Mouse (Mus musculus) embryonic facial prominence, embryonic 14.5 days (tissue): ENCODE measurements around the gene S1pr5. TPM values are rescaled to one million over a fixed set of nuclear protein-coding genes. Genes with fewer than 3 reads are reported as not detected.

Experiments
- ATAC-seq: fragments of 200-750 bp; cut with Nextera tagmentation; 2 replicates; pipeline ENCODE4 v1.8.0; 2017; ENCODE audit warnings: low read depth, moderate number of reproducible peaks, moderate TSS enrichment
- DNase-seq: peaks from one replicate; pipeline ENCODE4 v3.0.0-alpha.2; 2015; ENCODE audit warnings: low spot score
- H3K27ac ChIP-seq: fragments of 300-500 bp; sonication (generic); replicated peaks from 2 replicates; pipeline ENCODE4 v1.5.1; 2014; ENCODE audit warnings: low read depth, mild to moderate bottlenecking, low read length, moderate library complexity
- H3K27me3 ChIP-seq: fragments of 300-500 bp; sonication (generic); replicated peaks from 2 replicates; pipeline ENCODE4 v1.6.1; 2014; ENCODE audit warnings: low read length; ENCODE audit not compliant: control insufficient read depth, insufficient read depth
- H3K36me3 ChIP-seq: fragments of 300-500 bp; sonication (generic); 2 replicates; pipeline ENCODE4 v1.6.1; 2014; ENCODE audit warnings: low read length, mixed read lengths; ENCODE audit not compliant: control insufficient read depth, insufficient read depth
- H3K4me1 ChIP-seq: fragments of 300-500 bp; sonication (generic); 2 replicates; pipeline ENCODE4 v1.6.1; 2014; ENCODE audit warnings: antibody characterized with exemption, low read length; ENCODE audit not compliant: control insufficient read depth, insufficient read depth
- H3K4me2 ChIP-seq: fragments of 300-500 bp; sonication (generic); 2 replicates; pipeline ENCODE4 v1.6.1; 2014; ENCODE audit warnings: low read depth, mild to moderate bottlenecking, low read length, moderate library complexity, mixed read lengths
- H3K4me3 ChIP-seq: fragments of 300-500 bp; sonication (generic); 2 replicates; pipeline ENCODE4 v1.5.1; 2014; ENCODE audit warnings: low read depth, mild to moderate bottlenecking, low read length
- H3K9ac ChIP-seq: fragments of 300-500 bp; sonication (generic); 2 replicates; pipeline ENCODE4 v1.6.1; 2014; ENCODE audit warnings: low read depth, mild to moderate bottlenecking, low read length, moderate library complexity, mixed read lengths
- H3K9me3 ChIP-seq: fragments of 300-500 bp; sonication (generic); 2 replicates; pipeline ENCODE4 v1.6.1; 2016; ENCODE audit warnings: low read length; ENCODE audit not compliant: control insufficient read depth
- WGBS: fragments of 180-500 bp; shearing (Covaris S2); extraction: QIAGEN DNeasy Blood & Tissue Kit; methylation state at CpG from one replicate; pipeline ENCODE4 v1.1.7; 2014; 5-methylcytosine and 5-hydroxymethylcytosine counted together
- polyA plus RNA-seq: library from polyadenylated mRNA; unstranded; fragments of >200 nt; fragmentation: Nextera tagmentation; extraction: Ambion mirVana; gene quantifications from 2 replicates; pipeline ENCODE4 v1.2.1, GENCODE M21; 2014

S1pr5 gene
- polyA plus RNA-seq, 1 experiment from 2014 or later, result 0.96 TPM

GRCm38 (mm10) chr9:21237368-21238003, 10.8 kb downstream of the S1pr5 start:
- Histone ChIP-seq H3K36me3 (peaks cover 44% of the 10 kb centered on the region), H3K4me2 (peak overlapping the region; percentile 64), H3K27me3 (peaks cover 9% of the 10 kb centered on the region), H3K27ac (peak overlapping the region; percentile 92), H3K9ac (peak overlapping the region; percentile 98), H3K4me3 (peak overlapping the region; percentile 97), H3K4me1 (peaks cover 9% of the 10 kb centered on the region), H3K9me3 (no peaks in the 10 kb centered on the region)
- ATAC-seq (peak; percentile 37), DNase-seq (peak; percentile 58)
- 10% methylated on average over 19 of the region's 19 CpGs for WGBS

- Histone ChIP-seq H3K27ac (peak overlapping the region; percentile 92; the same call in 1 of the 2 replicates), H3K27me3 (peaks cover 4% of the 10 kb centered on the region; the same call in 1 of the 2 replicates), H3K9ac (peak overlapping the region; percentile 98), H3K4me3 (peak overlapping the region; percentile 97), H3K4me1 (peaks cover 9% of the 10 kb centered on the region), H3K9me3 (no peaks in the 10 kb centered on the region), H3K36me3 (peaks cover 48% of the 10 kb centered on the region), H3K4me2 (peak overlapping the region; percentile 64)
- DNase-seq (no peak), ATAC-seq (no peak)
- WGBS, result 81% methylated on average over 25 of the region's 25 CpGs
Measured at GRCm38 (mm10) chr9:21236991-21237367, 11.3 kb downstream of the S1pr5 start.

GRCm38 (mm10) chr9:21235341-21235740, 12.9 kb downstream of the S1pr5 start:
- H3K9me3 ChIP-seq, result no peaks in the 10 kb centered on the region
- peaks cover 65% of the 10 kb centered on the region for H3K36me3 ChIP-seq
- WGBS, result 90% methylated on average over 4 of the region's 4 CpGs
- DNase-seq, result no peak
- no peak overlapping the region for H3K4me3 ChIP-seq
- ATAC-seq, result no peak
- H3K4me2 ChIP-seq, result no peak overlapping the region
- peaks cover 9% of the 10 kb centered on the region for H3K4me1 ChIP-seq
- H3K9ac ChIP-seq, result no peak overlapping the region
- H3K27me3 ChIP-seq, result no peaks in the 10 kb centered on the region
- no peak overlapping the region for H3K27ac ChIP-seq

- Histone ChIP-seq H3K4me3 (no peak overlapping the region), H3K9ac (no peak overlapping the region), H3K4me1 (peaks cover 9% of the 10 kb centered on the region), H3K9me3 (no peaks in the 10 kb centered on the region), H3K4me2 (no peak overlapping the region), H3K27ac (no peak overlapping the region), H3K36me3 (peaks cover 79% of the 10 kb centered on the region), H3K27me3 (no peaks in the 10 kb centered on the region)
- ATAC-seq, result no peak
- WGBS, result 82% methylated on average over 28 of the region's 28 CpGs
- DNase-seq, result no peak
Measured at GRCm38 (mm10) chr9:21233805-21234204, 14.4 kb downstream of the S1pr5 start.

- H3K9me3 ChIP-seq, result no peaks in the 10 kb centered on the region
- H3K4me1 ChIP-seq, result peaks cover 9% of the 10 kb centered on the region
- H3K36me3 ChIP-seq, result peaks cover 79% of the 10 kb centered on the region
- DNase-seq, result no peak
- WGBS, result 93% methylated on average over 18 of the region's 29 CpGs
- no peak overlapping the region for H3K4me2 ChIP-seq
- no peak for ATAC-seq
- no peak overlapping the region for H3K27ac ChIP-seq
- H3K27me3 ChIP-seq, result no peaks in the 10 kb centered on the region
- no peak overlapping the region for H3K9ac ChIP-seq
- H3K4me3 ChIP-seq, result no peak overlapping the region
Measured at GRCm38 (mm10) chr9:21233366-21233765, 14.9 kb downstream of the S1pr5 start.

DNA sequence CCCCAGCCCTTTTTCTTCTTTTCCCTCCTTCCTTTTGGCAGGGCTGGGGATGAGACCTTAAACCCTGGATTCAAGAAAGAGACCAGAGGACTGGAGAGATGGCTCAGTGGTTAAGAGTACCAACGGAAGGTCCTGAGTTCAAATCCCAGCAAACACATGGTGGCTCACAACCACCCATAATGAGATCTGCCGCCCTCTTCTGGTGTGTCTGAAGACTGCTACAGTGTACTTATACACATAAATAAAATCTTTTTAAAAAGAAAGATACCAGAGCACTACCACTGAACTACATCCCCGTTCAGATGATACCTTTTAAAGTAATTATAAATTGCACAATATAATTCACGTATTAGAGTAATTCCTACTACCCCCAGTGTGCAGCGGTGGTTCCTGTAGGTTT, 15.4 kb downstream of the S1pr5 start:
- peaks cover 79% of the 10 kb centered on the region for H3K36me3 ChIP-seq
- WGBS, result 90% methylated on average over 5 of the region's 5 CpGs
- no peaks in the 10 kb centered on the region for H3K9me3 ChIP-seq
- H3K9ac ChIP-seq, result no peak overlapping the region
- no peak overlapping the region for H3K27ac ChIP-seq
- no peak for ATAC-seq
- DNase-seq, result no peak
- H3K4me2 ChIP-seq, result no peak overlapping the region
- H3K27me3 ChIP-seq, result no peaks in the 10 kb centered on the region
- H3K4me1 ChIP-seq, result peaks cover 13% of the 10 kb centered on the region
- no peak overlapping the region for H3K4me3 ChIP-seq

GRCm38 (mm10) chr9:21231551-21231950, 16.7 kb downstream of the S1pr5 start:
- no peak overlapping the region for H3K4me3 ChIP-seq
- WGBS, result 55% methylated on average over 23 of the region's 23 CpGs
- H3K9me3 ChIP-seq, result no peaks in the 10 kb centered on the region
- H3K36me3 ChIP-seq, result peaks cover 73% of the 10 kb centered on the region
- H3K4me1 ChIP-seq, result peaks cover 5% of the 10 kb centered on the region; the same call in 1 of the 2 replicates
- no peak for ATAC-seq
- H3K9ac ChIP-seq, result no peak overlapping the region
- DNase-seq, result no peak
- H3K27me3 ChIP-seq, result no peaks in the 10 kb centered on the region
- no peak overlapping the region for H3K27ac ChIP-seq
- H3K4me2 ChIP-seq, result no peak overlapping the region

DNA sequence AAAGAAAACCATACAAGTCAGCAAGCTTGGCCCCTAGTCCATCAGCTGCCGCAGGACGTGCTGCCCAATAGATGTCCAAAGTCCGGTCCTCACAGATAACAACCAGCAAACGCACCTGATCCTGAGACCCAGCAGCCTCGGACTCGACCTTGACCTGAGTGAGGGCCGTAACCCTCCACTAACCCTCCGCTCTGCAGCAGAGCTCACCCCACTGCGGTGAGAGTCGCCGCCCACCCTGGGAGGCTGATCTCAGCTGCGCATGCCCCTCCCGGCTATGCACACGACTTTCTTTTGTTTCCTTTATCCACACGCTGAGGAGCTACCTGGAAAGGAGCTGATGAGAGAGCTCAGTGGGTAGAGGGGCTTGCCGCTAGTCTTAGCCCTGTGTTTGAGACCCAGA, 20.9 kb downstream of the S1pr5 start:
- H3K36me3 ChIP-seq, result peaks cover 34% of the 10 kb centered on the region
- DNase-seq (peak; percentile 82), ATAC-seq (peak; percentile 81)
- H3K27me3 ChIP-seq, result no peaks in the 10 kb centered on the region
- WGBS, result 18% methylated on average over 16 of the region's 16 CpGs
- H3K27ac ChIP-seq, result 0 out of 2 replicates have a peak overlapping the region, but pooled peaks have one; percentile 74
- H3K4me2 ChIP-seq, result peak overlapping the region; percentile 50
- H3K4me1 ChIP-seq, result peaks cover 8% of the 10 kb centered on the region; the same call in 1 of the 2 replicates
- H3K9me3 ChIP-seq, result no peaks in the 10 kb centered on the region
- H3K4me3 ChIP-seq, result peak overlapping the region; percentile 21
- H3K9ac ChIP-seq, result peak overlapping the region; percentile 50

GRCm38 (mm10) chr9:21225415-21225758, 22.9 kb downstream of the S1pr5 start:
- H3K36me3 ChIP-seq, result peaks cover 15% of the 10 kb centered on the region
- no peak for DNase-seq
- no peaks in the 10 kb centered on the region for H3K27me3 ChIP-seq
- no peaks in the 10 kb centered on the region for H3K9me3 ChIP-seq
- H3K9ac ChIP-seq, result peak overlapping the region; percentile 34; the same call in 1 of the 2 replicates
- 8% methylated on average over 7 of the region's 7 CpGs for WGBS
- peak overlapping the region; percentile 44 for H3K4me2 ChIP-seq
- no peak for ATAC-seq
- peaks cover 8% of the 10 kb centered on the region; the same call in 1 of the 2 replicates for H3K4me1 ChIP-seq
- no peak overlapping the region for H3K27ac ChIP-seq
- peak overlapping the region; percentile 21 for H3K4me3 ChIP-seq
